Mouse (Mus musculus) hindbrain, embryonic 15.5 days (tissue): ENCODE results near the gene Tanc2. TPM values are rescaled to one million over a fixed set of nuclear protein-coding genes. Genes with fewer than 3 reads are reported as not detected.

Experiments
- ATAC-seq: fragments of 200-750 bp; cut with Nextera tagmentation; 2 replicates; pipeline ENCODE4 v1.8.0; 2017; ENCODE audit warnings: low read depth, moderate number of reproducible peaks, moderate TSS enrichment; ENCODE audit not compliant: low FRiP score
- H3K27ac ChIP-seq: fragments of 300-500 bp; sonication (generic); replicated peaks from 2 replicates; pipeline ENCODE4 v1.5.1; 2015; ENCODE audit warnings: mild to moderate bottlenecking, inconsistent platforms
- H3K27me3 ChIP-seq: fragments of 300-500 bp; sonication (generic); 2 replicates; pipeline ENCODE4 v1.6.1; 2015; ENCODE audit warnings: control low read depth, inconsistent platforms
- H3K36me3 ChIP-seq: fragments of 300-500 bp; sonication (generic); 2 replicates; pipeline ENCODE4 v1.6.1; 2015; ENCODE audit warnings: control low read depth, inconsistent platforms
- H3K4me1 ChIP-seq: fragments of 300-500 bp; sonication (generic); replicated peaks from 2 replicates; pipeline ENCODE4 v1.6.1; 2015; ENCODE audit warnings: control low read depth, inconsistent platforms
- H3K4me2 ChIP-seq: fragments of 300-500 bp; sonication (generic); 2 replicates; pipeline ENCODE4 v1.6.1; 2015; ENCODE audit warnings: moderate library complexity, mild to moderate bottlenecking, inconsistent platforms
- H3K4me3 ChIP-seq: fragments of 300-500 bp; sonication (generic); 2 replicates; pipeline ENCODE4 v1.5.1; 2015; ENCODE audit warnings: mild to moderate bottlenecking, inconsistent platforms
- H3K9ac ChIP-seq: fragments of 300-500 bp; sonication (generic); 2 replicates; pipeline ENCODE4 v1.6.1; 2015; ENCODE audit warnings: inconsistent platforms
- H3K9me3 ChIP-seq: fragments of 300-500 bp; sonication (generic); 2 replicates; pipeline ENCODE4 v1.6.1; 2016; ENCODE audit warnings: control low read depth, inconsistent platforms
- WGBS: fragments of 180-500 bp; shearing (Covaris S2); methylation state at CpG from one replicate; pipeline ENCODE4 v1.1.7; 2015; 5-methylcytosine and 5-hydroxymethylcytosine counted together
- polyA plus RNA-seq: library from polyadenylated mRNA; unstranded; fragments of >200 nt; fragmentation: Nextera tagmentation; extraction: Ambion mirVana; gene quantifications from 2 replicates; pipeline ENCODE4 v1.2.1, GENCODE M21; 2015

Gene Tanc2
- polyA plus RNA-seq, 1 experiment from 2014 or later: 50.8 TPM

DNA sequence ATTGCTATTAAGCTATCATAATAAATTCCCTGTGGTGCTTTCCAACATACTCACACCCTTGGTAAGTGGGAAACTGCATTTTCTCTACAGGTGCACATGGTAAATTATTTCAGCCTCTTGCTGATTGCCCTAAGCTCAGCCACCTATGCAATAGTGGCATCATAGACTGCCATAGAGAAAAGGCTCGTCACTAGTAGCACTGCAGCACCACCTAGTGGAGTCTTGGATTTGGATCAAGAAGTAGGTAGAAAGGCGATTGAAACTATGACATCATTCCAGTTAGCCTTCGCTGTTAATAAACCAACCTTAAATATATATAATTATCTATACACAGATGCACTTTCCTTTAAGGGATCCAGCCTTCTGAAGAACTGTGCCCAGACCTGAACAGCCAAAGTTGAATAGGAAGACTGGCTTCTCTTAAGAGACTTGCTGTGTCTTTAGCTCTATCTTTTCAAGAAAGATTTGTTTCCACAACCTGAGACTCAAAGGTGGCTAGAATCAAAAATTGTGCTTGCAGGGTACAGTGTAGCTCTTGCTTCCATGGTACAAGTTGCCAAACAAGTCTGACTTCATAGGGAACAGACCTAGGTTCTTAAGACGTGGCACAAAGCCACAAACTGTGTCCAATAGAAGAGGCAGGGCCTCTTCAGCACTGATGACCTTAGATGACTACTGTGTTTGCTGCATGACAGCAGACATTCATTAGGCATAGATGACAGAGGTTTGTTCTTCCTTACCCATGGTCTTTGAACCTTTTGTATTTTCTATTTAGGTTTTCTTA, 322.0 kb downstream of the Tanc2 start:
- 37% methylated on average over 4 of the region's 4 CpGs for WGBS

DNA sequence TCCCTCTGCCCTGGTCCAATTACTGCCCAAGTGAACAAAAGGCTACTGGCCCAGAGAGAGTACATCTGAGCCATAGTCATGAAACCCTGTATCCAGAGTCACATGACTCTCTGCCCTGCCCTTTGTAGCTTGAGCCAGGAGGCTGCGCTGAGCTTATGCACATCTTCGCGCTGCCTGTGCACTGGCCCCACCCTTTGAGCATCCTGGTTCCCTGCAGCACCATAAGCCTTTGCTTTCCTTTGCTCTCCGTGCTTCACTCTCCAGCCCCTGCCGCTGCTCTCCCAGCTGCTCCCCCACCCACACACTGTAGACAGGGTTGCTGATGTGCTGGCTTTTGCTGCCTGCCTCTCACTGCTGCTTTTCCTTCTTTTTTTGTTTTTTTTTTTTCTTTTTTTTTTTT, 323.8 kb downstream of the Tanc2 start:
- no peak for ATAC-seq
- Histone ChIP-seq H3K4me3 (no peak overlapping the region), H3K27ac (no peak overlapping the region), H3K36me3 (peaks cover 66% of the 10 kb centered on the region), H3K4me1 (no peaks in the 10 kb centered on the region), H3K9ac (no peak overlapping the region), H3K4me2 (no peak overlapping the region), H3K9me3 (no peaks in the 10 kb centered on the region), H3K27me3 (no peaks in the 10 kb centered on the region)
- WGBS: 52% methylated on average over 5 of the region's 5 CpGs

More for the DNA sequence above, 322.0 kb downstream of the Tanc2 start:
- Histone ChIP-seq H3K4me2 (no peak overlapping the region), H3K27me3 (no peaks in the 10 kb centered on the region), H3K9ac (0 out of 2 replicates have a peak overlapping the region, but pooled peaks have one; percentile 3), H3K36me3 (peaks cover 53% of the 10 kb centered on the region), H3K27ac (no peak overlapping the region), H3K9me3 (no peaks in the 10 kb centered on the region), H3K4me3 (no peak overlapping the region), H3K4me1 (no peaks in the 10 kb centered on the region)
- ATAC-seq: peak; percentile 79

DNA sequence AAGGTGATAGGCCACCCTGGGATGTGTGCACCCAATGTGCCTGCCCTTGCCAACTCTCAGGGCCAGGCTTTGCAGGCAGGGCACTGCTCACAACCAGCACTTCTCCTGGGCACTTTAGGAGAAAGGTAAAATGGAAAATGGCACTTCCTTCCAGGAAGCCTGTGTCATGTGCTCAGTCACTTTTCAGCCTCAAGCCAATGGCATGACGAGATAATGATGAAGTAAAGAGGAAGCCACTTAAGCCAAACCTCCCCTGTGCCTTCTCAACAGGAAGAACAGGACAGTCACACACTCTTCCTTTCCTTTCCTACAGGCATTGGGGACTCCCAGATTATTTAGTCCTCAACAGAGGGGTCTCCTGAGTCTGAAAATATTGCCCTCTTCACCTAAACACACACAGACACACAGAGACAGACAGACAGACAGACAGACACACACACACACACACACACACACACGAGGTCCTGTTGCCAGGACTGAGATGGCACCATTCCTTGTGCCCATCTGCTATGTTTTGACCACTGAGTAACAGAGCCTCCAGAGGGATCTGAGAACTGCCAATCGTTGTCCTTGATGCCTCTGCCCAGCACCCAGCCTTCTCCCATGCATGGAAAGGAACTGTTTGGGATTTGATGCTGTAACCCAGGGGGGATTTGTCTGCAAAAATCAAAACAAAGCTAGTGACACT, 330.5 kb downstream of the Tanc2 start:
- Histone ChIP-seq H3K4me2 (no peak overlapping the region), H3K9ac (no peak overlapping the region), H3K4me1 (no peaks in the 10 kb centered on the region), H3K27ac (no peak overlapping the region), H3K36me3 (peaks cover 75% of the 10 kb centered on the region), H3K9me3 (no peaks in the 10 kb centered on the region), H3K27me3 (no peaks in the 10 kb centered on the region), H3K4me3 (no peak overlapping the region)
- ATAC-seq: no peak
- WGBS: 85% methylated on average over 3 of the region's 3 CpGs

DNA sequence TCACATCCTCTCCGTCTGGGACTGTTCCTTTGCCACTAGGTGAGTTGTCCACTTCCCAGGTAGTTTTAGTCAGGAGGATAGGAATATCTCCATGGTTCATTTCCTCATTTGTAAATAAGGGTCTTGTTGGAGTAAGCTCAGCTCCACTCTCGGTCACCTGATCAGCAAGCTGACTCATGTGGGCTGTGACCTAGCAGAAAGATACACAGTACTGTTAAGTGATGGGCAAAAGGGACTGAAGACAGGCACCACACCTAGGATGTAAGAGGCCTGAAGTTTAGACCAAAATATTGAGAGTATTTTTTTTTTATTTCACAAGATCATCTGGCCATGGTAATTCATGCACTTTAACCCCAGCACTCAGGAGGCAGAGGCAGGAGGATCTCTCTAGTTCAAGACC, 331.1 kb downstream of the Tanc2 start:
- 95% methylated on average over 2 of the region's 2 CpGs for WGBS
- Histone ChIP-seq H3K4me2 (no peak overlapping the region), H3K4me3 (no peak overlapping the region), H3K36me3 (peaks cover 73% of the 10 kb centered on the region), H3K9ac (no peak overlapping the region), H3K4me1 (no peaks in the 10 kb centered on the region), H3K27me3 (no peaks in the 10 kb centered on the region), H3K9me3 (no peaks in the 10 kb centered on the region), H3K27ac (no peak overlapping the region)
- ATAC-seq: no peak

DNA sequence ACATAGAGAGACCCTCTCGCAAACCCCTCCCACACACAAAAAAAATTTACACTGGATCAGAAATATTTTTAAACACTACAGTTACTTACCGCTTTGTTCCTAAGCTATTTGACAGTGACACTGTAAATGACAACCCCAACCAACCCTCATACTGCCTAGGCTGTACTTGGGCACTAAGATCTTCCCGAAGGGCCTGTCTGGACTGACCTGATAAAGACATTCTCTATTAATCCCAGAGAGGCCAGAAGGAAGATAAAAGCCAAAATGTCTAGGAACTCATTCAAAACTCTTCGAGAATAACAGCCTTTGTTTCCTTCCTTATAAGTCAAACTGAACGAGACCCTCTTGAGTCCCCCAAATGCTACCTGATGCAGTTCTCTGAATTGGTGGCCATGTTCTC, 331.5 kb downstream of the Tanc2 start:
- Histone ChIP-seq H3K36me3 (peaks cover 70% of the 10 kb centered on the region), H3K27me3 (no peaks in the 10 kb centered on the region), H3K4me3 (no peak overlapping the region), H3K9ac (no peak overlapping the region), H3K4me1 (no peaks in the 10 kb centered on the region), H3K9me3 (no peaks in the 10 kb centered on the region), H3K27ac (no peak overlapping the region), H3K4me2 (no peak overlapping the region)
- WGBS: 96% methylated on average over 5 of the region's 5 CpGs
- no peak for ATAC-seq

DNA sequence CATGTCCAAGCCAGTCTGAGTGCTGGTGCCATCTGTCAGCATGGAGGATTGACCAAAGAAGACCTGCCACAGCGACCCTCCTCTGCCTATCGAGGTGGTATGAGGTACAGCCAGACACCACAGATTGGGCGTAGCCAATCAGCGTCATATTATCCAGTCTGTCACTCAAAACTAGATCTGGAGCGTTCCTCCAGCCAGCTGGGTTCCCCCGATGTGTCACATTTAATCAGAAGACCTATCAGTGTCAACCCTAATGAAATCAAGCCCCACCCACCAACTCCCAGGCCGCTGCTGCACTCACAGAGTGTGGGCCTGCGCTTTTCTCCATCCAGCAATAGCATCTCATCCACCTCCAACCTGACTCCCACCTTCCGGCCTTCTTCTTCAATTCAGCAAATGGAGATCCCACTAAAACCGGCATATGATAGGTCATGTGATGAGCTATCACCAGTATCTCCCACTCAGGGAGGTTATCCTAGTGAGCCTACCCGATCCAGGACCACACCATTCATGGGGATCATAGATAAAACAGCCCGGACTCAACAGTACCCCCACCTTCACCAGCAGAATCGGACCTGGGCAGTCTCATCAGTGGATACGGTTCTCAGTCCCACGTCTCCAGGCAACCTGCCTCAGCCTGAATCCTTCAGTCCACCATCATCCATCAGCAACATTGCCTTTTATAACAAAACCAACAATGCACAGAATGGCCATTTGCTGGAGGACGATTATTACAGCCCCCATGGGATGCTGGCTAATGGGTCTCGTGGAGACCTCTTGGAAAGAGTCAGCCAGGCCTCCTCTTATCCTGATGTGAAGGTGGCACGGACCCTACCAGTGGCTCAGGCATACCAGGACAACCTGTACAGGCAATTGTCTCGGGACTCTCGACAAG, 333.2 kb downstream of the Tanc2 start:
- Histone ChIP-seq H3K4me3 (no peak overlapping the region), H3K4me1 (peaks cover 3% of the 10 kb centered on the region), H3K27me3 (no peaks in the 10 kb centered on the region), H3K9me3 (no peaks in the 10 kb centered on the region), H3K4me2 (no peak overlapping the region), H3K36me3 (peaks cover 55% of the 10 kb centered on the region), H3K9ac (no peak overlapping the region), H3K27ac (no peak overlapping the region)
- WGBS: 81% methylated on average over 20 of the region's 20 CpGs
- ATAC-seq: no peak

DNA sequence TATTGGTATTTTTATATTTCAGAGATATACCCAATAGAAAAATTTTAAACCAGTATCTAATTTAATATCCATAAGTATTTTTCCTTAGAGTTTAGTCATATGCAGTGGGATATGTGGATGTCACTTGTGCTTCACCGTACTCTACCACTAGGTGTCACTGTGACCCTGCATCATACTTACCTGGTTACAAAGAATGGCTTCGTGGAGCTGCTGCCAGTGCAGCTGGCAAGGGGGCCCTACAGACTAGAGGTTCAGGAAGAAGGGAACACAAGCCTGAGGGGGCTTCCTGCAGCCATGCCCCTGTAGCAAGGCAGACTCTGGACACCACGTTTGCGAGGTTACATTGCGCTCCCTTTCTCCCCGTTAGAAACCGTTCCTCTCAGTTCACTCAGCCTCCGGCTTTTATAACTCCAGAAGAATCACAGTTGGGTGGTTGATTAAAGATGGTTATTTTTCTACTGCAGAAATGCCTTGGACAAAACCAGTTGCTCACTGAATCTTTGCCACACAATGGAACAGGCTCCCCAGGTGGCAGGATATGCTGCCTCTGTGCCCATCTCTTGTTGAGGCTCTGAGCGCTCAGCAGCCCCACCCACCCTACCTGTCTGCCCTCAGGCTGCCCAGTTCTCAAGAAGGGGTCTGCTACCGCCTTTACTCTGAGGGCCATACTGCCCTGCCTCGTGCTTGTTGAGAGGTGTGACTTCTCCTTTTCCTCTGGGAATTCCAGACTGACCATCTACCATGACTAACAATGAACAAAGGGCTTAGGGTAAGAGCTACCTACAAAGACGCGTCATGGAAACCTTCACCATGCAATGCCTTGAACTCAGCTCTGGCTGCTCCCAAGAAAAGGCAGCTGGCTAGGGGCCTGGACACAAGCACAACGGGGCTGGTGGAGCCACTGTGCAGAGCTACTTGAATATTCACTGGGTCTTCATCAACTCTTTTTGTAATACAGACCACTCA, 337.6 kb downstream of the Tanc2 start:
- Histone ChIP-seq H3K9me3 (no peaks in the 10 kb centered on the region), H3K27ac (0 out of 2 replicates have a peak overlapping the region, but pooled peaks have one; percentile 8), H3K4me1 (peaks cover 3% of the 10 kb centered on the region), H3K36me3 (peaks cover 20% of the 10 kb centered on the region), H3K4me3 (no peak overlapping the region), H3K27me3 (no peaks in the 10 kb centered on the region), H3K4me2 (no peak overlapping the region), H3K9ac (no peak overlapping the region)
- 59% methylated on average over 14 of the region's 14 CpGs for WGBS
- ATAC-seq: peak; percentile 73

DNA sequence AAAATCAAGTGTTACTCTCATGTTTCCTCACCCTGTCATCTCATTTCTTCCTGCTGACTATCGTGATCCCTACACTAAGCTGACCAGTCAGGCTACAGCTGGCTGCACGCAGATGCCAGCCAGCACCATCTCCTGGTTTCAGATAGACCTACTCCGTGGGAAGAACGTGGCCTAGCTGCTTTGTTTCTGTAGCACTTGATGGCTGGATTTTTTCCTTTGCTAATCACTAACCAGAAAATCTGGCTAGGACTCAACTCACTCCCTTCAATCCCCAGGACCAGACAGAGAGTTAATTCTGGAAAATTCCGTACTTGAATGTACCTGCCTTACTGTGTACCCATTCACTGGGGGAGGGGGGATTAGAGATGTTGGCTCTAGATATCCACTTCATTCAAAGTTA, 338.4 kb downstream of the Tanc2 start:
- Histone ChIP-seq H3K27ac (no peak overlapping the region), H3K4me3 (no peak overlapping the region), H3K4me1 (peaks cover 3% of the 10 kb centered on the region), H3K9me3 (no peaks in the 10 kb centered on the region), H3K27me3 (no peaks in the 10 kb centered on the region), H3K4me2 (no peak overlapping the region), H3K9ac (no peak overlapping the region), H3K36me3 (peaks cover 12% of the 10 kb centered on the region)
- WGBS: 65% methylated on average over 5 of the region's 5 CpGs
- no peak for ATAC-seq

DNA sequence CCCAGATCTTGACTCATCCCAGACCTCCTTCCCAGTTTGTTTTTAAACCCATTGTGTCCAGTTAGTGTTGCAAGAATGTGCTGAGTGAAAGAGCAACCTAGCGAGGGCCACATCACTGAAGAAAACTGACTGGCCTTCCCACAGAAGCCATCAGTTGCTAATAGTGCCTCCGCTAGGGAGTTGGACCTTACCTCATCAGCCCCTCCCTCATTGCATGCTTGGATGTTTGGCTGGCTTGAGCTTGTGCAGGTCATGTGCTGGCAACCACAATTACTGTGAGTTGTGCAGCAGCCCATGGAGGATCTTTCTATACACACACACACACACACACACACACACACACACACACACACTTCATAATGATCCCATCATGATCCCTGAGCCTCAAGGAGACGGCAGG, 341.6 kb downstream of the Tanc2 start:
- H3K9me3 ChIP-seq: no peaks in the 10 kb centered on the region
- H3K36me3 ChIP-seq: peaks cover 3% of the 10 kb centered on the region
- H3K4me2 ChIP-seq: no peak overlapping the region
- H3K27ac ChIP-seq: no peak overlapping the region
- WGBS: 87% methylated on average over 3 of the region's 3 CpGs
- no peak overlapping the region for H3K9ac ChIP-seq
- H3K4me3 ChIP-seq: no peak overlapping the region
- no peak for ATAC-seq
- H3K4me1 ChIP-seq: peaks cover 3% of the 10 kb centered on the region
- no peaks in the 10 kb centered on the region for H3K27me3 ChIP-seq

DNA sequence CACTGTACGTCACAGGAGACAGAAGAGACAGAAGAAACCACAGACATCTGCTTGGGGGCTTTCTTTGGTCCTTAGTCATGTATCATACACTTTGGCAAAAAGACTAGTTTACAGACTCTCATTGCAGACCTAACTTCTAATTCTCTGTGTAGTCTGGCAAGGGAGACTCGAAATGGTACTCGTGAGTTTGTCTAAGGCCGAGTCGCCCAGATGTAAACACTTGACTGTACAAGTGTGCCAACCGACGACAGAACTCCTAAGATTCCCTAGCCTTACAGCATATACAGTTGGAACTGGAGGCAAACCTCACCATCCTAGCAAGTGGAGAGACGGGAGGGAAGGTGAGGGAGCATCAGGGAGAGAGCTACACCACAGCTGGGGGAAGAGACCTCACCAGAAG, 344.0 kb downstream of the Tanc2 start:
- Histone ChIP-seq H3K27me3 (no peaks in the 10 kb centered on the region), H3K27ac (no peak overlapping the region), H3K9me3 (no peaks in the 10 kb centered on the region), H3K4me2 (no peak overlapping the region), H3K4me3 (no peak overlapping the region), H3K36me3 (peaks cover 3% of the 10 kb centered on the region), H3K4me1 (0 out of 2 replicates have a peak, but pooled peaks cover 2% of the 10 kb centered on the region), H3K9ac (no peak overlapping the region)
- no peak for ATAC-seq
- WGBS: 89% methylated on average over 8 of the region's 8 CpGs

DNA sequence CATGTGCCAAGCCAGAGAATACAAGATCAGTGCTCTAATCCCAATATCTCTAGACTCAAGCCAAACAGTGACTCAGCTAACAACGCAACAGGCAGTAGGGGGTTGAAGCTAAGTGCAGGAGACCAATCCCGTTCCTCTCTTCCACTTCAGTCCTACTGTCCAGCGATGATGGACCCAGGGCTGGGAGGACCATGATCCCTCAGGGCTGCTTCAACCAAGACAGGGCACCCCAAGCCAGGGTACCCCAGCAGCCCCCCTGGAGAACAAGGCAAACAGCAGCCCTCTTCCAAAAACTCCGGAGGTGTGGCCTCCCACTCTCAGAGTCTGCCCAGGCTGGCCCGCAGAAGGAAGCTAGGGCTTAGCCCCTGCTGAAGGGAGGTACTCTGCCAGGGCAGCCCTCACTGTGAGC, 344.5 kb downstream of the Tanc2 start:
- 77% methylated on average over 5 of the region's 5 CpGs for WGBS
- no peak overlapping the region for H3K4me3 ChIP-seq
- 0 out of 2 replicates have a peak, but pooled peaks cover 2% of the 10 kb centered on the region for H3K4me1 ChIP-seq
- no peak overlapping the region for H3K4me2 ChIP-seq
- H3K27ac ChIP-seq: no peak overlapping the region
- no peaks in the 10 kb centered on the region for H3K27me3 ChIP-seq
- H3K9ac ChIP-seq: no peak overlapping the region
- no peak for ATAC-seq
- no peaks in the 10 kb centered on the region for H3K9me3 ChIP-seq
- peaks cover 3% of the 10 kb centered on the region for H3K36me3 ChIP-seq
